Mouse (Mus musculus): ENCODE data around the gene Ripk3.

DNA sequence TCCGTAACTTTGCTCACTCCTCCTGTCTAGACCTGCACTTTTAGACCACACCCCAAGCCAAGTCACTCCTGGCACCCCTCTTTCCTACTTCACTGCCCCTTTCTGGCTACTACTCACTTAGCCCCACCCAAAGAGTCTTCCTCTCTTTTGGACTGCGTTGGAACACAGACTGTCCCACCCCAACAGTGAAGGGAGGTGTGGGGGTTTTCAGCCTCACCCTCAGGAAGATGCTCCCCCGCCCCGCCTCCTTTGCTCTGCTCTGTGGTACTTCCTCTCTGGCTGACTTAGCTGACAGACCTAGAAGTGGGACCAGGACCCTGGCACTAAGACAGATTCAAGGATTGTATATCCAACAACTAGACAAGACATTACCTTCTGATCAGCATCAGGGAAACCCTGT lies 23.0 kb downstream of the Ripk3 start, which contains the start of gene Ltb4r1:
- TF ChIP-seq GATA1 (IDR thresholded peaks at IDR 0.05; ENCODE audit: borderline replicate concordance, low read length) (no peak), FLI1 (IDR thresholded peaks at IDR 0.05; ENCODE audit: low read length) (no peak)
